Mouse (Mus musculus) mouse embryonic stem cell (cell line): ENCODE data around the gene Arpc4.
"Not testable (repeated sequence)": the region's sequence is repeated elsewhere in the genome, so short reads cannot be mapped to it uniquely, and the experiment has no call there.

Experiments
- in situ Hi-C, 2 experiments: fragments of 300-500 bp; cut with MboI; formaldehyde crosslinking; loops; 1 replicate in 1 of 2; 3 replicates in 1 of 2; pipeline ENCODE4 v1.14.3; 2019 to 2020; ENCODE audit warnings: low sequenced_read_pairs in 2 of 2, low pct_unique_long_range_greater_than_20kb in 1 of 2, mixed read lengths in 1 of 2; ENCODE audit not compliant: unreplicated experiment in 1 of 2

Gene Arpc4

DNA sequence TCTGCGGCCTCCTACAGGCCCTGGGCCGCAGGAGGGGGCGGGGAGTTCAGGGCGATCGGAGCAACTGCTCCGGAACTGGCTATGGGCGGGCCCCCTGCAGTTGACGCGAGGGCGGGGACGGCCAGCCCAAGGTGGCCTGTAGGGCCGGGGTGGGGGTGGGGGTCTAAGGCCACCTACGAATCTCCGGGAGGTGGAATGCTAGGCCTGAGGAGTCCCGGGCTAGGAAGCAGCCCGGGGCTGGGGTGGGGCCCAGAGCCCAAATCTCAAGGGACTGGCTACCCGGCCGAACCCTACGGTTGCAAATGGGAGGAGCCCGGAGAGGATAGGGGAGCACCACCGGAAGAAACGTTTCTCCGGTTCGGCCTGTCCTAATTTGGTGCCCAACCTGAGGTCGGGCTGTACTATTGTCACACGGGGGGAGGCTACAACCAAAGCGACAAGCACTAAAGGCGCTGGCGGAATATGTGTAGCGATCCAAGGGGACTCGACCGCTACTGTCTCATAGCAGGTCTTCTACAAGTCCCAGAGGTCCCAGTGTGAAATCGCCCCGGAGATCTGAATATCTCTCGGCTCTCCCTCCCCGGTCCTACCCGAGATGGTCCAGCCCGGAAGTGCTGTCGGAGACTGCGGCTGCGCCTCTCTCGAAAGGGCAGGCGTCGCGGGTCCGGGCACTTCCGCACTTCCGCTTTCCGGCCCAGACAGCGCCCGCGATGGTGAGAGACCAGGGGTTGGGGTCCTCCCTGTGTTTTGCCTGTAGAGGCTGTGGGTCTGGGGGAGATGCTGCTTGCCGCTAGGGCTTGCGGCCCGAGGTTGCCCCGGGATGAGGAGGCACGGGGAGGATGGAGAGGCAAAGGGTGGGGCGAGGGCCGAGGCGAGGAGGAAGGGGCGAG is at the start of gene Arpc4, which contains the start of gene Tada3:
TSS of gene Arpc4 (plus strand) at position 620 of the 890 bp plus-strand sequence.
TSS of gene Tada3 (minus strand) at position 388 of the 890 bp plus-strand sequence.
- in situ Hi-C loops: no loop called here

- in situ Hi-C loops: no loop called here
Observed at GRCm38 (mm10) chr6:113329396-113329795, 48.5 kb upstream of the Arpc4 start.

DNA sequence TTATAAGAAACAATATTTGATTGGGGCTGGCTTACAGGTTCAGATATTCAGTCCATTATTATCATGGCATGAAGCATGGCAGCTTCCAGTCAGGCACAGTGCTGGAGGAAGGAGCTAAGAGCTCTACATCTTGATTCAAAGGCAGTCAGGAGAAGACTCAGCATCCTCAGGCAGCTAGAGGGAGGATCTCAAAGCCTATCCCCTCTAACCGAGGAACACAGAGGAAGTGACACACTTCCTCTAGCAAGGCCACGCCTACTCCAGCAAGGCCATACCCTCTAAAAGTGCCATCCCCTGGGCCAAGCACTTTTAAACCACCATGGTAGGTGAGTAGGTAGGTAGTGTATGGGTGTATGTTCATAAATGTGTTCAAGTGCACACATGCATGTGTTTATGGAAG is 47.4 kb upstream of the Arpc4 start:
- in situ Hi-C loops: no loop called here

DNA sequence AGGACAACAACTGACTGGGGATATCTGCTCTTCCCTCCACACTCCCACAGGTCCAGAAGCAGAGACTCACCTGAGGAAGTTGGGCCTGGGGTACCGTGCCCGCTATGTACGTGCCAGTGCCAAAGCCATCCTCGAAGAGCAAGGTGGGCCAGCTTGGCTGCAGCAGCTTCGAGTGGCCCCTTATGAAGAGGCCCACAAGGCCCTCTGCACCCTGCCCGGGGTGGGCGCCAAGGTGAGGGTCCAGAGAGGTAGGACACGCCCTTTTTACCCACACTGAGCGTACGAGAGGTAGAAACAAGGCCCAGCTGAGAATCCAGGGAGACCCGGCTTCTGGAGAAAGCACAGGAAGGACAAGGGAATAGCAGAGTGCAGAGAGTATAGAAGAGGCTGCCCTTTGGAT is 46.2 kb upstream of the Arpc4 start:
- in situ Hi-C loops: no loop called here

DNA sequence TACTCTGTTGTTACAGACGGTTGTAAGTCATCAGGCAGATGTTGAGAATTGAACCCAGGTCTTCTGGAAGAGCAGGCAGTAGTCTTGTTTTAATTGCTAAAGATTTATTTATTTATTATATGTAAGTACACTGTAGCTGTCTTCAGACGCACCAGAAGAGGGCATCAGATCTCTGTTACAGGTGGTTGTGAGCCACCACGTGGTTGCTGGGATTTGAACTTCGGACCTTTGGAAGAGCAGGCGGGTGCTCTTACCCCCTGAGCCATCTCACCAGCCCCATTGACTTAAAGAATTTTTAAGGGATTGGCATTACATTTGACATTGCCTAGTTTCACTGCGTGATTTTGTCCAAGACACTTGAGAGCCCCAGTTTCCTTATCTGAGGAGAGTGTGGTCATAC is 45.2 kb upstream of the Arpc4 start:
- in situ Hi-C loops: not testable (repeated sequence)

- in situ Hi-C loops: no loop called here
Observed at GRCm38 (mm10) chr6:113333137-113333950, 44.6 kb upstream of the Arpc4 start.

DNA sequence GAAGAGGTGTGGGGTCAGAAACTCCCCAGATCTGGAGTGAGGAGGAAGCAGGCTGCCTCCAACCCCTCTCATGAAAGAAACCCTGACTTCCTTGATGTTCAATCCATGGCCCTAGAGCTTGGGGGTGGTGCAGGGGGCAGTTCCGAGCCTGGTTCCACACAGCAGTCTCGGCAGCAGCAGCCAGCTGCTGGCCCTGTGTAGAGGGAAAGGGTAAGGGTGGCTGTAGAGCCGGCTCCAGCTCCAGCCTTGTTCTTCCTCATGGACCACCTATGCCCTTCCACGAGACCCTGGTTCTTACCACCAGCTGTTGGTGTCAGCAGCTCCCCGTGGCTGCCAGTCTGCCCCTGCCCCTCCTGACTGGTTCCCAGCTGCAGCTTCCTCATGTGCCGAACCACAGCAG is 43.7 kb upstream of the Arpc4 start:
- in situ Hi-C loops: no loop called here

DNA sequence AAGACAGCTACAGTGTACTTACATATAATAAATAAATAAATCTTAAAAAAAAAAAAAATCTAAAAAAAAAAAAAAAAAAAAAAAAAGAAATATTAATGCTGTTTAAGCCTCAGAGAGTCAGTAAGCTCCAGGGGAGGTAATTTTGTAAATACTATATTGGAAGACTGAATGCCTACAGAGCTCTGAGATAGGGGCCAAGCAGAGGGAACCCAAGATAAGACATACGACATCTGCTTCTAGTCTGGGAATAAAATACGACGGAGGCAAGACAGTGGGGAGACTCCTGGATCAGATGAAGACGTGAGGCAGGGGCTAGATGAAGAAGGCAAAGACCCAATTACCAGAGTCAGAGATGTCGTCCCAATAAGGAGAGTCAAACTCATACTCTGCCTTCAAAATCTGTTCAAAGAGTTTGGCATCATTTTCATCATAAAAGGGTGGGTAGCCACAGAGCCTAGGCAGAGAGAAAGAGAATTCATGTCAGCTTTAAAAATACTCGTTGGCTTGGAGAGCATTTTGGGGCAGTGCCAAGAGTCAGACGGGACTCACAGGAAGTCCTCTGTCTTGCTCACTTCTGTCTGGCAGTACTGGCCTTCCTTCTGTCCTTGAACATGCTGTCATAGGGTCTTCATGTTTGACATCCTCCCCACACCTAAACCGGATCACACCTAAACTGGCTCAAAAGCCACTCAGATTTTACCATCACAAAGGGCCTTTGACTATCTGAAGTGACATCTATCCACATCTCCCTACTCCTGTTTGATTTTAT is 40.9 kb upstream of the Arpc4 start:
- in situ Hi-C loops: no loop called here

GRCm38 (mm10) chr6:113341574-113341973 is 36.3 kb upstream of the Arpc4 start:
- in situ Hi-C loops: no loop called here

- in situ Hi-C loops: no loop called here
Observed at GRCm38 (mm10) chr6:113342297-113342696, 35.6 kb upstream of the Arpc4 start.

DNA sequence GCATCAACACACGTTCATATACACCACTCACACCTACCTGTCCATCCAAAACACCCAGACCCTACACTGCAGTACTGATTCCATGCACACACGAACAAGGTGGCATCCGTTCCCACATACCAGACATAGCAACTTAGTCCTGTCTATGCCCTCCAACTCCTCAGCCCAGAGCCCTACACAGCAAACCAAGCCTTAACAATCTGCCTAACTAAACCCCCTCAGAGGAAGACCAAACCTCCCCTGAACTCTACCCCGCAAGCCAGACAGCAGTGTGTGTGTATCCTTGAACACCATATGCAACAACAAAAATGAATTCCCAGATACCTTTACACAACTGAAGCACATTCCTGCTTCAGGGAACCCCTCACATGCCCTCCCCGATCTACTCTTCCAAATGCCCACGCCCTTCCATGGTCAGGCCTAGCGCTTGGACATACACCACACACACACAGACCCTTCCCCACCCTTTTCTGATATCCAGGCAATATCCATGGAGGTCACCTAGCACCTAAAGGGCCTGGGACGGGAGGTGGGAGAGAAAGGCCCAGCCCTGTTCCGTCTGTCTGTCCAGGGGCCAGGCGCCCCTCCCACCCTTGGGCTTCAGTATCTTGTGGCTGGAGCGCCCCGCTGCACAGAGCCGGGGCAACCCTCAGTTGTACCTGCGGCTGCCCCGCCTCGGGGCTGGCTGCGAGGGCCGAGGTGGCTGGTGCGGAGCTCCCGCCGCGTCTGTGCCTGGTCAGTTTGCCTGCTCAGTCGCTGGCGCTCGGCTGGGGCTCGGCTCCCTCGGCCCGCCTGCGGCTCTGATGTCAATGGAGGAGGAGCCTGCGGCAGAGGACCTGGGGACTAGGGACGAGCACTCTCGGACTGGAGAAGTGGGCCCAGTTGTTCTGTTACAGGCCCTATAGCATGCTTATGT is 34.5 kb upstream of the Arpc4 start, which contains the start of gene Camk1:
TSS of gene Camk1 (minus strand) at position 808 of the 916 bp plus-strand sequence.
- in situ Hi-C loops: no loop called here

DNA sequence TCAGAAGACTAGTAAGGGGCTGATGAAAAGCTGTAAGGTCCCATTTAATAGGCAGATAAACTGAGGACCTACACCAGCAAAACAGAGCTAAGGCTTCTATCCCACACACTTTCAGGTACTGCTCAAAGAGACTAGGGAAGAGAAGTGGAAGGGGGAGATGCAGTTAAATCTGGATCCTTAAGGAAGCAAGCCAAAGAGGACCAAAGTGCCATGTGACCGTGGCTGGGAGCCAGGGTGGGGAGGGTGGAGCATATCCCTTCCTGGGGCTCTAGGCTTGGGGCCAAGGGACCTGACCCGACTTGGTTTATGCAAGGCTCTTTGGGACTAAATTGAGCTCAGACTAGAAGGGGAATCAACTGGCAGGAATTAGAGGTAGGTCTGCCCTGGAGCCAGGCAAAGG is 33.6 kb upstream of the Arpc4 start:
- in situ Hi-C loops: no loop called here

- in situ Hi-C loops: no loop called here
Observed at GRCm38 (mm10) chr6:113346897-113347296, 31.0 kb upstream of the Arpc4 start.

- in situ Hi-C loops: no loop called here
Observed at GRCm38 (mm10) chr6:113350538-113350937, 27.4 kb upstream of the Arpc4 start.

DNA sequence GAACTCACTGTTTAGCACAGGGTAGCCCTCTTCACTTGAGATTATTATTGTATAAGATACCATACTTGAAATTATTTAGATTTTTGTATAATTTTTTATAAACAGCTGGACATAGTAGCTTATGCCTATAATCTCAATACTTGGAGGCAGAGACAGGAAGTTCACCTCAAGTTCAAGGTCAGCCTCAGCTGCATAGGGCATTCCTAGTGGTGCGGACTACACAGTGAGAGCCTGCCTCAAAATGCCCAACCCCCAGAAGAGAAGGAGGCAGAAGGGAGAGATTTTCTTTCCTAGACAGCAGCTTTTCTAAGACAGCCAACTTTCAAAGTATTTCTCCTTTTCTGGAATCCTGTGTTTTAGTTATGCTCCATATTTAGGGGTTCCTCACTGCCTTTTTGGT is 26.8 kb upstream of the Arpc4 start:
- in situ Hi-C loops: no loop called here

DNA sequence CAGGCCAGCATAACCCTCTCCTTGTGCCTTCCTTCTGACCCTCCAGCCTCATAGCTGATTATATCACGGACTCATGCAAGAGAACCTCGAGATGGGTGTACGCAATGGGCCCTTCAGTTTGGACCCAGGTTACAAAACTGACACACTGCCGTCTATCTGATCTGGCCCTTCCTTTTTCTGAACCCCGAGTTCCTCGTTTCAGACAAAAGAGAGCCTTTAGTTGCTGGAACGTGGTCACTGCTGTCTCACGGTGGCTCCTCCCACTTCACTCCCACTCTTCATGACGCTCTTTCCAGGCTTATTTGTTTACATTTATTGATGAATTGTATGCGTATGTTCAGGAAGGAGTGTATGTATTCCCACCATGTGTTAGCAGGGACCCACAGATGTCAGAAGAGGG is 26.3 kb upstream of the Arpc4 start:
- in situ Hi-C loops: no loop called here

DNA sequence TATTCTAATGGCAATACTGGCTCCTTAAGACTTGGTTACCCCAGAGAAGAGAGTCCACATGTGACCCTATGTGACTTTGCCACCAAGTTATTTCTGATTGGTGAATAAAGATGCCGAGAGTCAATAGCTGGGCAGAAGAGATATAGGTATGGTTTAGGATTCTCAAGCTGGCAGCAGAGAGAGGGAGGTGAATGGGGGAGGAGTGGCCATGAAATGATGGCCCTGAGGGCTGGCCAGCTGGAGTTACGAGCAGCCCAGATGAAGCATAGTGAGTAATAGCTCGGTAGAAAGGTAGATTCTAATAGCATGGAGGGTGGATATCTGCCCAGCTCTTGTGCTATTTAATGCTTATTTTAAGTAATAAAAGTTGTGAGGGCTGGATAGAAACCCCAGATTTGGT is 25.1 kb upstream of the Arpc4 start:
- in situ Hi-C loops: no loop called here

GRCm38 (mm10) chr6:113353696-113354095 is 24.2 kb upstream of the Arpc4 start:
- in situ Hi-C loops: no loop called here
